Mouse (Mus musculus): ENCODE results near the gene Srpk2. TPM values are rescaled to one million over a fixed set of nuclear protein-coding genes. Genes with fewer than 3 reads are reported as not detected.
"Not testable (repeated sequence)": the region's sequence is repeated elsewhere in the genome, so short reads cannot be mapped to it uniquely, and the experiment has no call there.

The Srpk2 gene
- 42.8 and 44.9 TPM in 2 replicates for polyA plus RNA-seq (2016; fragmentation: Nextera tagmentation; extraction: Ambion mirVana)

- peak; percentile 45 for DNase-seq (ENCODE audit: low spot score)
- Histone ChIP-seq H3K27me3 (ENCODE audit: insufficient read depth, poor library complexity, severe bottlenecking) (no peaks in the 10 kb centered on the region), H3K4me3 (no peak within 1 kb of the TSS), H3K9me3 (no peaks in the 10 kb centered on the region), H3K27ac (no peak within 1 kb of the TSS), H3K36me3 (no peaks in the 10 kb centered on the region), H3K4me1 (no peaks in the 10 kb centered on the region)
- WGBS, result 54% methylated on average over 1 of the region's 1 CpGs
Observed at GRCm38 (mm10) chr5:23684517-23684916, at the start of gene Srpk2. TSS of gene Srpk2 (minus strand) at chr5:23684617.

- DNase-seq (ENCODE audit: low spot score), result peak; percentile 5
- H3K4me3 ChIP-seq, result no peak overlapping the region
- no peak overlapping the region for H3K27ac ChIP-seq
- no peaks in the 10 kb centered on the region; the same call in 1 of the 2 replicates for H3K9me3 ChIP-seq
- no peaks in the 10 kb centered on the region for H3K36me3 ChIP-seq
- H3K4me1 ChIP-seq, result no peaks in the 10 kb centered on the region
- H3K27me3 ChIP-seq (ENCODE audit: insufficient read depth, poor library complexity, severe bottlenecking), result no peaks in the 10 kb centered on the region
- 94% methylated on average over 2 of the region's 2 CpGs for WGBS
Observed at GRCm38 (mm10) chr5:23721956-23722355, 37.5 kb upstream of the Srpk2 start.

- 80% methylated on average over 4 of the region's 4 CpGs for WGBS
Observed at GRCm38 (mm10) chr5:23718881-23719328, 34.5 kb upstream of the Srpk2 start.

GRCm38 (mm10) chr5:23718182-23718534 is 33.7 kb upstream of the Srpk2 start:
- Histone ChIP-seq H3K27ac (no peak overlapping the region), H3K4me3 (no peak overlapping the region), H3K27me3 (ENCODE audit: insufficient read depth, poor library complexity, severe bottlenecking) (no peaks in the 10 kb centered on the region), H3K36me3 (no peaks in the 10 kb centered on the region), H3K9me3 (no peaks in the 10 kb centered on the region), H3K4me1 (no peaks in the 10 kb centered on the region)
- WGBS, result 63% methylated on average over 1 of the region's 1 CpGs
- no peak for DNase-seq (ENCODE audit: low spot score)

More at GRCm38 (mm10) chr5:23718881-23719328, 34.5 kb upstream of the Srpk2 start:
- no peaks in the 10 kb centered on the region for H3K4me1 ChIP-seq
- peak; percentile 55 for DNase-seq (ENCODE audit: low spot score)
- no peak overlapping the region for H3K27ac ChIP-seq
- H3K27me3 ChIP-seq (ENCODE audit: insufficient read depth, poor library complexity, severe bottlenecking), result no peaks in the 10 kb centered on the region
- H3K4me3 ChIP-seq, result no peak overlapping the region
- no peaks in the 10 kb centered on the region for H3K9me3 ChIP-seq
- H3K36me3 ChIP-seq, result no peaks in the 10 kb centered on the region

- WGBS, result 65% methylated on average over 3 of the region's 3 CpGs
- H3K36me3 ChIP-seq, result no peaks in the 10 kb centered on the region
- DNase-seq (ENCODE audit: low spot score), result peak; percentile 14
- no peaks in the 10 kb centered on the region for H3K27me3 ChIP-seq (ENCODE audit: insufficient read depth, poor library complexity, severe bottlenecking)
- no peaks in the 10 kb centered on the region for H3K4me1 ChIP-seq
- no peak overlapping the region for H3K4me3 ChIP-seq
- H3K9me3 ChIP-seq, result no peaks in the 10 kb centered on the region
- H3K27ac ChIP-seq, result no peak overlapping the region
Observed at GRCm38 (mm10) chr5:23717469-23718181, 33.2 kb upstream of the Srpk2 start.

- 87% methylated on average over 8 of the region's 8 CpGs for WGBS
- H3K4me1 ChIP-seq, result no peaks in the 10 kb centered on the region; the same call in 1 of the 2 replicates
- H3K36me3 ChIP-seq, result peaks cover 25% of the 10 kb centered on the region
- peaks cover 14% of the 10 kb centered on the region for H3K9me3 ChIP-seq
- no peak overlapping the region for H3K4me3 ChIP-seq
- H3K27me3 ChIP-seq (ENCODE audit: insufficient read depth, poor library complexity, severe bottlenecking), result no peaks in the 10 kb centered on the region
- peak; percentile 57 for DNase-seq (ENCODE audit: low spot score)
- peak overlapping the region; percentile 88; the same call in 1 of the 2 replicates for H3K27ac ChIP-seq
Observed at GRCm38 (mm10) chr5:23713401-23714335, 29.3 kb upstream of the Srpk2 start.

GRCm38 (mm10) chr5:23712130-23713001 is 27.9 kb upstream of the Srpk2 start:
- Histone ChIP-seq H3K27me3 (ENCODE audit: insufficient read depth, poor library complexity, severe bottlenecking) (no peaks in the 10 kb centered on the region), H3K4me1 (no peaks in the 10 kb centered on the region; the same call in 1 of the 2 replicates), H3K27ac (peak overlapping the region; percentile 88), H3K9me3 (peaks cover 20% of the 10 kb centered on the region), H3K36me3 (peaks cover 37% of the 10 kb centered on the region), H3K4me3 (peak overlapping the region; percentile 67)
- WGBS, result 8% methylated on average over 60 of the region's 60 CpGs
- peak; percentile 92 for DNase-seq (ENCODE audit: low spot score)

- H3K9me3 ChIP-seq, result peaks cover 23% of the 10 kb centered on the region
- H3K27me3 ChIP-seq (ENCODE audit: insufficient read depth, poor library complexity, severe bottlenecking); DNase-seq (ENCODE audit: low spot score); H3K4me1 ChIP-seq: not testable (repeated sequence)
- peaks cover 43% of the 10 kb centered on the region for H3K36me3 ChIP-seq
- peak overlapping the region; percentile 67 for H3K4me3 ChIP-seq
- 64% methylated on average over 6 of the region's 6 CpGs for WGBS
- H3K27ac ChIP-seq, result peak overlapping the region; percentile 88
Observed at GRCm38 (mm10) chr5:23711671-23712129, 27.3 kb upstream of the Srpk2 start.

GRCm38 (mm10) chr5:23711244-23711643 is 26.8 kb upstream of the Srpk2 start:
- H3K27ac ChIP-seq, result no peak overlapping the region
- H3K36me3 ChIP-seq, result peaks cover 47% of the 10 kb centered on the region
- 99% methylated on average over 4 of the region's 4 CpGs for WGBS
- peak overlapping the region; percentile 67; the same call in 1 of the 2 replicates for H3K4me3 ChIP-seq
- no peak for DNase-seq (ENCODE audit: low spot score)
- H3K4me1 ChIP-seq, result no peaks in the 10 kb centered on the region; the same call in 1 of the 2 replicates
- peaks cover 25% of the 10 kb centered on the region for H3K9me3 ChIP-seq
- H3K27me3 ChIP-seq (ENCODE audit: insufficient read depth, poor library complexity, severe bottlenecking), result no peaks in the 10 kb centered on the region

- no peak for DNase-seq (ENCODE audit: low spot score)
- Histone ChIP-seq H3K4me3 (no peak overlapping the region), H3K27me3 (ENCODE audit: insufficient read depth, poor library complexity, severe bottlenecking) (no peaks in the 10 kb centered on the region), H3K36me3 (peaks cover 57% of the 10 kb centered on the region), H3K4me1 (no peaks in the 10 kb centered on the region; the same call in 1 of the 2 replicates), H3K9me3 (peaks cover 27% of the 10 kb centered on the region), H3K27ac (no peak overlapping the region)
- WGBS, result 93% methylated on average over 1 of the region's 1 CpGs
Observed at GRCm38 (mm10) chr5:23709661-23710060, 25.2 kb upstream of the Srpk2 start.

GRCm38 (mm10) chr5:23706601-23707597 is 22.5 kb upstream of the Srpk2 start:
- peaks cover 45% of the 10 kb centered on the region for H3K9me3 ChIP-seq
- peaks cover 81% of the 10 kb centered on the region for H3K36me3 ChIP-seq
- not testable (repeated sequence) for H3K4me3 ChIP-seq; H3K27ac ChIP-seq; H3K4me1 ChIP-seq; DNase-seq (ENCODE audit: low spot score); H3K27me3 ChIP-seq (ENCODE audit: insufficient read depth, poor library complexity, severe bottlenecking)
- WGBS, result 97% methylated on average over 34 of the region's 34 CpGs
